Comparison of ENCODE assay signal across 14 mouse cellular contexts in genomic region chr4:142181646-142182045, GRCm38 (mm10).
"Had no signal": no experiment of that assay in that cellular context is flagged by ENCODE, and none has a peak within 500 bp of the region (broad histone marks: within the 10 kb centered on the region; RNA-seq: fewer than 3 reads in every experiment).

No protein-coding gene starts in this region.

- H3K36me3 ChIP-seq: intestine, embryonic 15.5 days; liver, embryonic 12.5 days; midbrain, embryonic 12.5 days; neural tube, embryonic 13.5 days had no signal

- DNase-seq: kidney, adult 18-20 months; kidney, postnatal 36 days; retina, postnatal 1 day; right cerebral cortex, postnatal 4 days; spleen, adult 18-20 months; thymus, adult 18-20 months; thymus, postnatal 14 days had no signal

- H3K27ac ChIP-seq: liver, embryonic 12.5 days; midbrain, embryonic 12.5 days had no signal

- H3K9ac ChIP-seq: intestine, embryonic 15.5 days; limb, embryonic 13.5 days; liver, embryonic 12.5 days; midbrain, embryonic 12.5 days; neural tube, embryonic 13.5 days had no signal

- ATAC-seq: intestine, embryonic 15.5 days; liver, embryonic 12.5 days; midbrain, embryonic 16.5 days had no signal

- H3K4me2 ChIP-seq: intestine, embryonic 15.5 days; limb, embryonic 13.5 days; liver, embryonic 12.5 days; midbrain, embryonic 12.5 days; neural tube, embryonic 13.5 days had no signal

- H3K4me3 ChIP-seq: intestine, embryonic 15.5 days; layer of hippocampus, adult 2 months; limb, embryonic 13.5 days; liver, embryonic 12.5 days; midbrain, embryonic 12.5 days; neural tube, embryonic 13.5 days had no signal

- H3K27me3 ChIP-seq: intestine, embryonic 15.5 days; limb, embryonic 13.5 days; liver, embryonic 12.5 days; midbrain, embryonic 12.5 days; neural tube, embryonic 13.5 days had no signal

- H3K9me3 ChIP-seq: intestine, embryonic 15.5 days; liver, embryonic 12.5 days; midbrain, embryonic 12.5 days; neural tube, embryonic 13.5 days had no signal
